ENCODE assay signal across 11 mouse cellular contexts in genomic region chr8:119855656-119856055, GRCm38 (mm10). TPM values are rescaled to one million over a fixed set of nuclear protein-coding genes. Genes with fewer than 3 reads are reported as not detected.
DNase-seq lines count a peak whose midpoint lies in the region; ATAC-seq and TF ChIP-seq lines count a peak whose summit lies in the region.
"Had no signal": no experiment of that assay in that cellular context is flagged by ENCODE, and none has a peak within 500 bp of the region (broad histone marks: within the 10 kb centered on the region; RNA-seq: fewer than 3 reads in every experiment).

No protein-coding gene starts in this region.

- H3K4me2 ChIP-seq in forebrain, embryonic 11.5 days (ENCODE audit: low read depth, low read length, severe bottlenecking) = no peak overlapping the region
- H3K4me2 ChIP-seq: lung, embryonic 15.5 days; midbrain, embryonic 15.5 days had no signal

- no peaks in the 10 kb centered on the region for H3K36me3 ChIP-seq in liver, adult 2 months (ENCODE audit: control insufficient read depth, insufficient read depth, low read length)
- H3K36me3 ChIP-seq in forebrain, embryonic 11.5 days (ENCODE audit: control insufficient read depth, insufficient read depth, low read length) = no peaks in the 10 kb centered on the region
- H3K36me3 ChIP-seq: lung, embryonic 15.5 days; midbrain, embryonic 15.5 days had no signal

- WGBS in liver, adult 2 months = 39% methylated on average over 5 of the region's 5 CpGs
- WGBS in forebrain, embryonic 11.5 days = 85% methylated on average over 5 of the region's 5 CpGs

- H3K4me3 ChIP-seq in liver, adult 2 months (ENCODE audit: insufficient read depth, low read depth, low read length) = no peak overlapping the region
- H3K4me3 ChIP-seq in forebrain, embryonic 11.5 days (ENCODE audit: low read depth, low read length) = no peak overlapping the region
- H3K4me3 ChIP-seq: lung, embryonic 15.5 days; midbrain, embryonic 15.5 days had no signal

- H3K9me3 ChIP-seq in forebrain, embryonic 11.5 days (ENCODE audit: control insufficient read depth, low read length) = no peaks in the 10 kb centered on the region
- H3K9me3 ChIP-seq: lung, embryonic 15.5 days; midbrain, embryonic 15.5 days had no signal

- TF ChIP-seq POLR2A in liver, adult 2 months (IDR thresholded peaks at IDR 0.05; ENCODE audit: extremely low read depth, insufficient read depth, low read length) = no peak

- TF ChIP-seq CTCF in liver, adult 2 months (IDR thresholded peaks at IDR 0.05; ENCODE audit: low read depth, low read length) = peak; percentile 40

- H3K9ac ChIP-seq in liver, adult 2 months (ENCODE audit: low read depth, low read length) = no peak overlapping the region
- H3K9ac ChIP-seq in forebrain, embryonic 11.5 days (ENCODE audit: low read length) = no peak overlapping the region
- H3K9ac ChIP-seq: lung, embryonic 15.5 days; midbrain, embryonic 15.5 days had no signal

- H3K27me3 ChIP-seq in liver, adult 2 months (ENCODE audit: control insufficient read depth, insufficient read depth, low read length) = no peaks in the 10 kb centered on the region
- no peaks in the 10 kb centered on the region for H3K27me3 ChIP-seq in forebrain, embryonic 11.5 days (ENCODE audit: control insufficient read depth, insufficient read depth, low read length)
- H3K27me3 ChIP-seq: lung, embryonic 15.5 days; midbrain, embryonic 15.5 days had no signal

- ATAC-seq in forebrain, embryonic 11.5 days (replicated peaks; ENCODE audit: low FRiP score) = no peak
- ATAC-seq: midbrain, embryonic 15.5 days had no signal

- H3K27ac ChIP-seq in liver, adult 2 months (replicated peaks; ENCODE audit: insufficient read depth, low read depth, low read length) = no peak overlapping the region
- H3K27ac ChIP-seq in forebrain, embryonic 11.5 days (ENCODE audit: low read depth, low read length) = no peak overlapping the region
- H3K27ac ChIP-seq: lung, embryonic 15.5 days; midbrain, embryonic 15.5 days had no signal

- H3K4me1 ChIP-seq in liver, adult 2 months (ENCODE audit: control insufficient read depth, insufficient read depth, low read length) = no peaks in the 10 kb centered on the region
- H3K4me1 ChIP-seq in forebrain, embryonic 11.5 days (replicated peaks; ENCODE audit: control insufficient read depth, insufficient read depth, low read length) = no peaks in the 10 kb centered on the region
- H3K4me1 ChIP-seq: lung, embryonic 15.5 days; midbrain, embryonic 15.5 days had no signal

- no peaks in the 10 kb centered on the region for H3K79me2 ChIP-seq in liver, adult 2 months (ENCODE audit: control insufficient read depth, insufficient read depth, low read length)

- peak; percentile 24 to 29 for DNase-seq in cerebellum, postnatal 36 days
- DNase-seq in cerebellum, adult 11 months = no peak
- peak; percentile 53 for DNase-seq in liver, adult 2 months (ENCODE audit: extremely low read depth, low read depth, low spot score)
- no peak for DNase-seq in liver
- peak; percentile 49 for DNase-seq in gastrocnemius, postnatal 10 days
- DNase-seq in skeletal muscle tissue, adult 2 months (ENCODE audit: low read depth, low spot score) = peak; percentile 77
- no peak for DNase-seq in forebrain, embryonic 11.5 days (ENCODE audit: low spot score)
- DNase-seq in neural tube, embryonic 10.5 days (ENCODE audit: extremely low spot score, low spot score) = no peak

RNA-seq across cellular contexts. Expression of gene Klhl36, which starts 6.4 kb away (rescaled TPM):
- total RNA-seq in liver, adult 2 months (2014; rRNA removed) = 5.2 and 7.0 TPM in 2 replicates
- polyA plus RNA-seq in liver, adult 2 months (2012; rRNA removed) = 11.3 and 12.2 TPM in 2 replicates
- 1 to 10 TPM; 2.9 to 3.9 TPM for total RNA-seq in gastrocnemius, postnatal 10 days (2021)
- polyA plus RNA-seq in forebrain, embryonic 11.5 days (2014; fragmentation: Nextera tagmentation; extraction: Ambion mirVana) = 7.3 and 9.9 TPM in 2 replicates

RNA-seq across cellular contexts. Expression of gene Cotl1, which starts 15.3 kb away (rescaled TPM):
- total RNA-seq in liver, adult 2 months (2014; rRNA removed) = 12.4 and 18.6 TPM in 2 replicates
- 26.7 and 40.3 TPM in 2 replicates for polyA plus RNA-seq in liver, adult 2 months (2012; rRNA removed)
- total RNA-seq in gastrocnemius, postnatal 10 days (2021) = 10 to 100 TPM; 38.3 to 41.8 TPM
- 167 and 251 TPM in 2 replicates for polyA plus RNA-seq in forebrain, embryonic 11.5 days (2014; fragmentation: Nextera tagmentation; extraction: Ambion mirVana)

RNA-seq across cellular contexts. Expression of gene Usp10, which starts 54.5 kb away (rescaled TPM):
- 42.6 and 50.1 TPM in 2 replicates for total RNA-seq in liver, adult 2 months (2014; rRNA removed)
- polyA plus RNA-seq in liver, adult 2 months (2012; rRNA removed) = 82.3 and 94.1 TPM in 2 replicates
- 10 to 100 TPM; 57.4 to 65.4 TPM for total RNA-seq in gastrocnemius, postnatal 10 days (2021)
- 209 and 210 TPM in 2 replicates for polyA plus RNA-seq in forebrain, embryonic 11.5 days (2014; fragmentation: Nextera tagmentation; extraction: Ambion mirVana)

RNA-seq across cellular contexts. Expression of gene Gm20388, which starts 55.0 kb away (rescaled TPM):
- total RNA-seq in liver, adult 2 months (2014; rRNA removed) = 6.4 and 8.3 TPM in 2 replicates
- polyA plus RNA-seq in liver, adult 2 months (2012; rRNA removed) = 19.9 TPM in 2 replicates
- total RNA-seq in gastrocnemius, postnatal 10 days (2021) = 1 to 10 TPM; 2.9 to 6.0 TPM
- polyA plus RNA-seq in forebrain, embryonic 11.5 days (2014; fragmentation: Nextera tagmentation; extraction: Ambion mirVana) = not detected in 2 replicates
- polyA plus RNA-seq: heart, embryonic 14.5 days had no signal

Comparison
In these comparisons a context has a peak if more than half of its experiments do, and no peak if none do; other contexts are left out.
1. DNase-seq: peak in cerebellum, postnatal 36 days (2 of 2), liver, adult 2 months (single experiment), gastrocnemius, postnatal 10 days (single experiment) and skeletal muscle tissue, adult 2 months (single experiment); none in cerebellum, adult 11 months (single experiment), liver (single experiment), forebrain, embryonic 11.5 days (single experiment) and neural tube, embryonic 10.5 days (single experiment).